Mouse (Mus musculus): ENCODE data around the gene Vmn1r58. TPM values are rescaled to one million over a fixed set of nuclear protein-coding genes. Genes with fewer than 3 reads are reported as not detected.

Gene Vmn1r58
- polyA plus RNA-seq (2012; rRNA removed; ENCODE audit: low replicate concordance): not detected in 2 replicates

GRCm38 (mm10) chr7:5413296-5413695, at the start of gene Vmn1r58:
Gene Vmn1r58, minus strand, starts transcription at chr7:5413396.

DNA sequence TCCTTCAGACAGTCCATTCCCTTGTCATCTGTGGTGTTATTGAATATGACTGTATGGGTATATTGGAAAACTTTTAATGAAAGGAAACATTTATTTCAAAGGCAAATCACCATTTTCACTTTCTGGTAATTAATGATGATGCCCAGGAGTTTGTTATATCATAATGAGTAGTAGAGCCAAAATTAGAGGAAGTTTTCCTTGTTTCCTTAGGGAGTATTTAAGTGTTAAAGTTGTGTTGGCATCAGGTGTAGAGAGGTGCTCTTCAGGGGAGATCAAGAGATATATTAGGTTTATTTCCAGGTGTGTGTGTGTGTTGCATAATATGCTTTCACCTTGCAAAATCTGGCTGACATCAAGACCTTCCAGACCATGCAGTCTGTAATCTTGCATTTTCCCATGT, 43.5 kb upstream of the Vmn1r58 start, which contains the start of gene Vmn1r59:
TSS of gene Vmn1r59 (minus strand) at position 101 of the 400 bp plus-strand sequence.

Other genes starting within 250 kb of the Vmn1r58 start
- not detected in 2 replicates for gene Vmn1r56, start 216.6 kb downstream of the Vmn1r58 start, polyA plus RNA-seq (2012; rRNA removed; ENCODE audit: low replicate concordance)
- gene Vmn1r57, start 194.9 kb downstream of the Vmn1r58 start, polyA plus RNA-seq (2012; rRNA removed; ENCODE audit: low replicate concordance): not detected in 2 replicates
- gene Gm5065, start 62.9 kb downstream of the Vmn1r58 start, polyA plus RNA-seq (2012; rRNA removed; ENCODE audit: low replicate concordance): not detected in 2 replicates
- gene Nlrp2, start 62.4 kb downstream of the Vmn1r58 start, polyA plus RNA-seq (2012; rRNA removed; ENCODE audit: low replicate concordance): not detected in 2 replicates
- gene Vmn1r59, start 43.4 kb upstream of the Vmn1r58 start, polyA plus RNA-seq (2012; rRNA removed; ENCODE audit: low replicate concordance): not detected in 2 replicates
- gene Vmn2r28, start 80.6 kb upstream of the Vmn1r58 start, polyA plus RNA-seq (2012; rRNA removed; ENCODE audit: low replicate concordance): not detected in 2 replicates
- gene Vmn1r60, start 133.9 kb upstream of the Vmn1r58 start, polyA plus RNA-seq (2012; rRNA removed; ENCODE audit: low replicate concordance): not detected in 2 replicates
- not detected in 2 replicates for gene Vmn1r61, start 199.9 kb upstream of the Vmn1r58 start, polyA plus RNA-seq (2012; rRNA removed; ENCODE audit: low replicate concordance)